Mouse (Mus musculus) heart, embryonic 12.5 days (tissue): ENCODE measurements at regions not wholly inside any gene's neighbourhood (a gene's known extent, or its start where the extent isn't known, plus 50 kb on each side); places are given as distances from the start of the nearest gene placed in this dataset.

Source experiments
- ATAC-seq: fragments of 200-750 bp; cut with Nextera tagmentation; 2 replicates; pipeline ENCODE4 v1.8.0; 2017; ENCODE audit warnings: moderate TSS enrichment, moderate library complexity; ENCODE audit not compliant: insufficient number of reproducible peaks, low FRiP score
- H3K27ac ChIP-seq: fragments of 300-500 bp; sonication (generic); 2 replicates; pipeline ENCODE4 v1.5.1; 2016; ENCODE audit warnings: mild to moderate bottlenecking, moderate library complexity; ENCODE audit not compliant: poor library complexity, severe bottlenecking
- H3K27me3 ChIP-seq: fragments of 300-500 bp; sonication (generic); replicated peaks from 2 replicates; pipeline ENCODE4 v1.6.1; 2016; ENCODE audit warnings: mild to moderate bottlenecking, moderate library complexity
- H3K36me3 ChIP-seq: fragments of 300-500 bp; sonication (generic); 2 replicates; pipeline ENCODE4 v1.6.1; 2016; ENCODE audit warnings: mild to moderate bottlenecking, moderate library complexity
- H3K4me1 ChIP-seq: fragments of 300-500 bp; sonication (generic); replicated peaks from 2 replicates; pipeline ENCODE4 v1.6.1; 2016; ENCODE audit warnings: mild to moderate bottlenecking
- H3K4me2 ChIP-seq: fragments of 300-500 bp; sonication (generic); 2 replicates; pipeline ENCODE4 v1.6.1; 2016; ENCODE audit warnings: mild to moderate bottlenecking, moderate library complexity
- H3K4me3 ChIP-seq: fragments of 300-500 bp; sonication (generic); 2 replicates; pipeline ENCODE4 v1.5.1; 2016; ENCODE audit warnings: mild to moderate bottlenecking
- H3K9ac ChIP-seq: fragments of 300-500 bp; sonication (generic); 2 replicates; pipeline ENCODE4 v1.6.1; 2016; ENCODE audit warnings: mild to moderate bottlenecking, moderate library complexity
- H3K9me3 ChIP-seq: fragments of 300-500 bp; sonication (generic); replicated peaks from 2 replicates; pipeline ENCODE4 v1.6.1; 2016; ENCODE audit warnings: mild to moderate bottlenecking, moderate library complexity
- WGBS: fragments of 180-500 bp; shearing (Covaris S2); methylation state at CpG from one replicate; pipeline ENCODE4 v1.1.7; 2016; 5-methylcytosine and 5-hydroxymethylcytosine counted together

DNA sequence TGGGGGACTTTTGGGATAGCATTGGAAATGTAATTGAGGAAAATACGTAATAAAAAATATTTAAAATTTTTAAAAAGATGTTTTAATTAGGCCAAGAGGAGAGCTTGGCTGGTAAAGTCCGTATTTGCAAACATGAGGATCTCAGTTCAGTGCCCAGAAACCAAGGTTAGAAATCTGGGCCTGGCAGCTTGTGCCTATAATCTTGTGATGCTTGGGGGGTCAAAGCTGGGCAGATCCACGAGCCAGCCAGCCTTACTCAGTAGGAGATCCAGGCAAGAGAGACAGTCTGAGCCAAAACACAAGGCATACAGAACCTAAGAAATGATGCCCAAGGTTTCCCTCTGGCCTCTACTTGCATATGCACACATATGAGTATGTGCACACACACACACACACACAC is 54.1 kb upstream of the Cxadr start:
- Histone ChIP-seq H3K4me1 (peaks cover 18% of the 10 kb centered on the region), H3K4me3 (no peak overlapping the region), H3K9me3 (no peaks in the 10 kb centered on the region), H3K4me2 (no peak overlapping the region), H3K27me3 (no peaks in the 10 kb centered on the region), H3K36me3 (no peaks in the 10 kb centered on the region), H3K27ac (no peak overlapping the region), H3K9ac (no peak overlapping the region)
- no peak for ATAC-seq
- 75% methylated on average over 3 of the region's 3 CpGs for WGBS

DNA sequence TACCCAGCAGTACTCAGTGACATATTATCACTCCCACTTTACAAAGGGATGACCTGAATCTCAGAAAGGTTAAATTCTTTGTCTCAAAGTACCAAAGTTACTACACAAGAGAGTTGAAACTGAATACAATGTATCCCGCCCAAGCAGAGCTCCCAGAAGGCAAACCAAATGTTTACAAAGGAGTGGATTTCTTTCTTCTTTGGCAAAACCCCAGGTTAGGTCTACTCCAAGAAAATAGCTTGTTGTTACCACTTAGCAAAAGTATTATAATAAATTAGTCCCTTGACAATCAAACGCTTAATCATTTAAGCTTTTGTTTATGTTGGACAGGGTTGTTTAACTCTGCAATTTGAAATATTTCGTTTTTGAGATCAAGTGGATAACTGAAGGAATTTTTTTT is 58.6 kb upstream of the Cxadr start:
- H3K9me3 ChIP-seq: no peaks in the 10 kb centered on the region
- no peak overlapping the region for H3K9ac ChIP-seq
- no peak overlapping the region for H3K4me2 ChIP-seq
- no peak overlapping the region for H3K27ac ChIP-seq
- no peaks in the 10 kb centered on the region for H3K27me3 ChIP-seq
- 74% methylated on average over 3 of the region's 3 CpGs for WGBS
- H3K4me3 ChIP-seq: no peak overlapping the region
- ATAC-seq: no peak
- no peaks in the 10 kb centered on the region for H3K36me3 ChIP-seq
- peaks cover 5% of the 10 kb centered on the region; the same call in 1 of the 2 replicates for H3K4me1 ChIP-seq

DNA sequence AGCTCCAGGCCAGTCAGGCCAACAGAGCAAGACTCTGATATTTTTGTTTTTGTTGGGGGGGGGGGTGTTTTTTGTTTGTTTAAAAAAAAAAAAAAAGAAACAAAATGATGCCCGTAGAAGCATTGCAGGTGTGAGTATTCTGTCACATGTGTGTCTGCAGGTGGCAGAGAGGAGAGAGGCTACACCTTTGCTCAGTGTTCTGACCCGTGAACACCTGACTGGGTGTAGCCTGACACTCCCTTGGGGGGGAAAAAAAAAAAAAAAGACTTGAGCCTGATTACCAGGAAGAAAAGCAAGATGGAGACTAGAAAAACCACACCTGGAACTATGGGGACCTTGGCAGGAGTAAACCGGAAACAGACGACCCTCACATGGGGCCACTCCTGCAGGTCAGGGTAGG is 61.1 kb upstream of the Cxadr start:
- ATAC-seq: no peak
- no peak overlapping the region for H3K9ac ChIP-seq
- H3K4me2 ChIP-seq: no peak overlapping the region
- H3K27me3 ChIP-seq: no peaks in the 10 kb centered on the region
- no peaks in the 10 kb centered on the region for H3K36me3 ChIP-seq
- no peak overlapping the region for H3K4me3 ChIP-seq
- 73% methylated on average over 4 of the region's 4 CpGs for WGBS
- H3K9me3 ChIP-seq: no peaks in the 10 kb centered on the region
- H3K27ac ChIP-seq: no peak overlapping the region
- H3K4me1 ChIP-seq: peaks cover 5% of the 10 kb centered on the region; the same call in 1 of the 2 replicates

DNA sequence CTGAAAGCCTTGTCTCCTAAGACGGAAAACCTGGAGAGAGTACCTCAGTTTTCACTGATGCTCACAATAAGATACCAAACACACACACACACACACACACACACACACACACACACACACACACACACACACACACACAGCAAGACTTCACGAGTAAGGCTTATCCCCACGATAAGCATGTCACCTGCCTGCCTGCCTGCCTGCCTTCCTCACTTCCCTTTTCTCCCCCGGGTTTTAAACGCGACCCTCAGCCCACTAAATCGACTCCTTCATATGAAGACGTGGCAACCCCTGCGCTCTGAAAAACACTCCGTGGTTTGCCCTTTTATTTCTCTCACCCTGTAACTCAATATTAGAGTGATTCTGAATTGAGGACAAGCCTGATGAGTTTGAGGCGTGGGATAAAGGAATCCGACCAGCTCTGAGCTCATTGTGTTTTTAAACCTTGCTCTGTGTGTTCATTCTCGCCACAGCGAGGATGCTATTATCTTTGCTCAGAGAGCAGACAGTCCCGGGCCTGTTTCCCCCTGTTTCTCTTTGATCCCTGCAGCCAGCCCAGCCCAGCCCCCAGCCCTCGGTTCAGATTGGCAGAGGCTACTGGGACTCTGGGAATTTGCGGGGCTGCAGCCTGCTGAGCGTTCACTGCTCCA is 63.1 kb upstream of the Cxadr start:
- Histone ChIP-seq H3K4me2 (peak overlapping the region; percentile 92), H3K9ac (peak overlapping the region; percentile 71), H3K36me3 (no peaks in the 10 kb centered on the region), H3K4me1 (peaks cover 5% of the 10 kb centered on the region; the same call in 1 of the 2 replicates), H3K4me3 (peak overlapping the region; percentile 56), H3K27me3 (no peaks in the 10 kb centered on the region), H3K9me3 (no peaks in the 10 kb centered on the region), H3K27ac (peak overlapping the region; percentile 21; the same call in 1 of the 2 replicates)
- WGBS: under 1% methylated on average over 18 of the region's 18 CpGs
- ATAC-seq: peak; percentile 23; the same call in 1 of the 2 replicates

DNA sequence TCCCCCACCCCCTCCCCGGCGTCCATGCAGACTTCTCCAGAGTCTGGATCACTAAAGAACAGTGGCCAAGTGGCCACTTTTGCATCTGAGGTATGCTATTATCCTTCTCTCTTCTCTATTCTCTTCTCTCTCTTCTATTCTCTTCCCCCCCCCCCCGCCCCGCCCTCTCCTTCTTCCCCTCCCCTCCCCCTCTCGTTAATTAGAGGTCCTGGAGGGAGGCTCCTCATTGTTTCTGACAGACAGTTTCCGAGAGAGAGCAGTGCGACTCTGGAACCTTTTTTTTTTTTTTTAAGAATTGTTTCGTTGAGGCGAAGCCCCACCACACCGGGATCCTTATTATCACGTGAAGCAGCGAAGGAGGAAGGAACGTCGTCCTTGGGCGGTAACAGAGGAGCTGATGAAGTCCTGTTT is 63.6 kb upstream of the Cxadr start:
- peak overlapping the region; percentile 92 for H3K4me2 ChIP-seq
- peak overlapping the region; percentile 56 for H3K4me3 ChIP-seq
- under 1% methylated on average over 13 of the region's 15 CpGs for WGBS
- H3K27ac ChIP-seq: no peak overlapping the region
- no peaks in the 10 kb centered on the region for H3K36me3 ChIP-seq
- 0 out of 2 replicates have a peak, but pooled peaks have one; percentile 19 for ATAC-seq
- no peaks in the 10 kb centered on the region for H3K9me3 ChIP-seq
- peak overlapping the region; percentile 71 for H3K9ac ChIP-seq
- H3K27me3 ChIP-seq: no peaks in the 10 kb centered on the region
- H3K4me1 ChIP-seq: peaks cover 5% of the 10 kb centered on the region; the same call in 1 of the 2 replicates

DNA sequence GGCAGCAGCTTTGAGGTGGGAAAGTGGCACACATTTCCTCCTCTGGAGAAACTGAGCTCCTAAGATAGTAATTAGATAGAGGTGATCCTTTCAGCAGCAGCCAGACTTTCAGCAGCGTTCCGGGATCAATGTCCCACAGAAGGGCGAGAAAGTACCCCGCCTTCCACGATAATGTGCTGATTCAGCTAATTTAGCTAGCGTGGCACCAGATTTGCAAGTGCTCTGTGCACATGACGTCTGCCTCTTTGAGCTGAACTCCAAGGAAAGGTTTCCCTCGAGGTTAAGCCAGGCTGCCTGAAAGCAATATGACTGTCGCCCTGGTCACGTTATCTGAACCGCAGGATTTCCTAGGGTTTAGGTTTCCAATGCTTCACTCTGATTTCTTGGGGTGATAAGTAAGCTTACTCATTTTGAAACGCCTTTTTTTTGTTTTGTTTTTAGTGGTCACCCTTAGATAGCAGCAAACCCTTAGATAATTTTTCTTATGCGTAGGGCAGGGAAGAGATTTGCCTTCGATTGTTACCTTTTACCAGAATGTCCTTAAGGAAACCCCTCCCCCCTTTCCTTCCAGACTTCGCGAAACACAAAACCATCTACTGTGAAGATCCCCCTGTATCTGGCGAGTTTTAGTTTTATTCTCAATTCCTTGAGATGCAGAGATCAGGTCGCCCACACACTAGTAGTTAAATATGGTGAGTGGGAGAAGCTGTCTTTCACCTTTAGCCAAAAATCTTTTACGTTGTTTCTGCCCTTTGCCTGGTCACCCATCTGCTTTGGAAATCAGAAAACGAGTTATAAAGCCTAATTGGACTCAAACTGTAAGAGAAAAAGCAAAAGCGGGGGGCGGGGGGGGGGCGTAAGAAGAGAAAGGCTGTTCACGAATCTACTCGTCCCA is 64.3 kb upstream of the Cxadr start:
- Histone ChIP-seq H3K4me2 (peak overlapping the region; percentile 92), H3K36me3 (no peaks in the 10 kb centered on the region), H3K27me3 (no peaks in the 10 kb centered on the region), H3K9ac (peak overlapping the region; percentile 71), H3K4me3 (peak overlapping the region; percentile 56), H3K27ac (no peak overlapping the region), H3K4me1 (peaks cover 5% of the 10 kb centered on the region; the same call in 1 of the 2 replicates), H3K9me3 (no peaks in the 10 kb centered on the region)
- WGBS: 4% methylated on average over 25 of the region's 25 CpGs
- no peak for ATAC-seq

DNA sequence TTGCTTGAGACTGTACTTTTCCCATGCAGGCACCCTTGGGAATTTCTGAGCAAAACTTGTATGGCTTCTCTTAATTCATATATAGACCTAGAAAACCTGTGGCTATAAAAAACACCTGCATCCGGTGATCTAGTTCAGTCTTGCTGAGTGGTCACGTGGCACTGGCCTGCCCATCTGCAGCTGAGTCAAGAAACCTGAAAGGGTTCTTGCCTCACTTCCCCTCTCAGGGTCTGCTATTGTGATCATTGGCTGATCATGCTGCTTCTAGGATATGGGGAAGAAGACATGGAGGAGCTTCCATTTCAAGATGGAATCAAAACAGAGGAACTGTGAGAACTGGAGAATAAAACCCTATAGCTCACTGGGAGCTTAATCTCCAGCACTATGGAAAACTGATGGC is 69.1 kb upstream of the Cxadr start:
- Histone ChIP-seq H3K4me1 (no peaks in the 10 kb centered on the region), H3K27me3 (no peaks in the 10 kb centered on the region), H3K27ac (no peak overlapping the region), H3K9ac (no peak overlapping the region), H3K4me2 (no peak overlapping the region), H3K9me3 (peaks cover 3% of the 10 kb centered on the region), H3K4me3 (no peak overlapping the region), H3K36me3 (no peaks in the 10 kb centered on the region)
- WGBS: 80% methylated on average over 2 of the region's 2 CpGs
- ATAC-seq: no peak

DNA sequence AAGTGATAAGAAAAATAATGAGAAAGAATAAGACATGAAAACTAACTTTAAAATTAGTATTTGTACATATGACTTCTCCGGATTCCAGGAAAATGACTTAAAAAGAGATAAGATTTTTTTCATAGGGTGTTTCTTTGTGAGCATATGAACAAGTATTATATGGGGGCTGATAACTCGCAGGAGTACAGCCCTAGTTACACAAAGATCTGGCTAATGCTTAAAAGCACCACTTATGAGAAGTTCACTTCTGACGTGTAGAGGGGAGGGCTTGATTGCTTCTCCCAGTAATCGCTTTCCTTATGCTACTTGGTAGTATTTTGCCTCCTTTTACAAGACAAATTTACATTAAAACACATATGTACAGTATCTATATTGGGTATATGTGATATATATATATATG is 72.3 kb upstream of the Cxadr start:
- Histone ChIP-seq H3K4me2 (no peak overlapping the region), H3K36me3 (no peaks in the 10 kb centered on the region), H3K27ac (no peak overlapping the region), H3K4me3 (no peak overlapping the region), H3K9ac (no peak overlapping the region), H3K4me1 (no peaks in the 10 kb centered on the region), H3K27me3 (no peaks in the 10 kb centered on the region), H3K9me3 (peaks cover 3% of the 10 kb centered on the region)
- 74% methylated on average over 4 of the region's 4 CpGs for WGBS
- no peak for ATAC-seq

DNA sequence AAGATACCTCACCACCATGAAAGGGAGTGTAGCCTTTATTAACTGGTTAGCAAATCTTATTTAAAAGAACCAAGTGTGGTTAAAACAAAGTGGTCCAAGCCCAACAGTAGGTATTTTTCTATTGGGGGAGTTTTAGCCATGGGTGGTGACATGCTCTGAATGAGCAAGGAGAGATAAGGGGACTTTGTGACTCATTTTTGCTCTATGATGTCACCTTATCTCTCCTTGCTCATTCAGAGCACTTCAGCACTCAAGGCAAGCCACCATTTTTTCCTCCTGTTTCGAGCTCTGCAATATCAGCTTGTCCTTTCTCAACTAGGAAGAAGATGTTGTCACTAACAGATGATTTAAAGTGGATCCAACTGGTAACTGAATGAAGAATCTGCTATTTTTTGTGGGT is 78.9 kb upstream of the Cxadr start:
- peak; percentile 48; the same call in 1 of the 2 replicates for ATAC-seq

DNA sequence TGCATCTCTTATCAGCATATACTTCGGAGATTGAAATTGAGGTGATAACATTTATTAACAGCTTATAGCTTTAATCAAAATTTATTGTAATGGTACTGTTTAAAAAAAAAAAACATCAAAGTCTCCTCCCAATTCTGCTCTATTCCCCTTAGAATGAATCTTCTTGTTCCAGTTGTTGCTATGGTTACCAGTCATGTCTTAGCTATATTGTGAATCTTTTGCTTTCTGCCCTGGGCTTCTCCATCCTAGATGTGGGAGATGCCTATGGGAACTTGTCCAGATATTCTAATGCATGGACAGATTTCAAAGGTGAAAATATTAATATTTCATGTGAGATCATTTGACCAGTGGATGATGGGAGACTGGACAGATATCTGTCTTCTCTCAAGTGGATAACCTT is 79.5 kb upstream of the Cxadr start:
- no peak overlapping the region for H3K27ac ChIP-seq
- H3K4me1 ChIP-seq: peaks cover 20% of the 10 kb centered on the region
- no peaks in the 10 kb centered on the region for H3K9me3 ChIP-seq
- 77% methylated on average over 1 of the region's 1 CpGs for WGBS
- no peaks in the 10 kb centered on the region for H3K36me3 ChIP-seq
- H3K4me2 ChIP-seq: no peak overlapping the region
- H3K4me3 ChIP-seq: no peak overlapping the region
- no peaks in the 10 kb centered on the region for H3K27me3 ChIP-seq
- no peak for ATAC-seq
- no peak overlapping the region for H3K9ac ChIP-seq

More for the DNA sequence above, 78.9 kb upstream of the Cxadr start:
- H3K4me1 ChIP-seq: peaks cover 14% of the 10 kb centered on the region
- H3K9ac ChIP-seq: no peak overlapping the region
- WGBS: 9% methylated on average over 1 of the region's 1 CpGs
- no peak overlapping the region for H3K27ac ChIP-seq
- H3K4me2 ChIP-seq: no peak overlapping the region
- no peaks in the 10 kb centered on the region for H3K36me3 ChIP-seq
- H3K27me3 ChIP-seq: no peaks in the 10 kb centered on the region
- no peak overlapping the region for H3K4me3 ChIP-seq
- H3K9me3 ChIP-seq: no peaks in the 10 kb centered on the region

DNA sequence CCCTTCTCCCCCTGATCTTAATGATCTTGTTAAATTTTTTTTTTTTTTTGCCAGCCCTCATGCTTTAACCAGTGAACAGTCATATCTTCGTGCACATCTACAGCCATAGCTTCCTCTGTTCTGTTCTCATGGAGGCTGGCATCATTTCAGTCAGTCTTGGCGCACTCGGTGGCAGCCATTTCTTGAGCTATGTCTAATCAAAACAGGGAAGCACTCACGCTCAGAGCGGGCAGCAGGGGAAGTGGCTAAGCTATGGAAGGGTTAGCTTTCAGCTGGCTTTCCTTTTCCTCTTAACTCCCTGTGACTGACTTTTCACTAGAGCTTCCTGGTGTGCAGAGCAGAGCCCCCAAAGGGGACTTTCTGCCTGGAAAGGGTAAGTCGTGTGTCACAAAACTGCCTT is 83.7 kb upstream of the Cxadr start:
- no peak for ATAC-seq
- H3K36me3 ChIP-seq: no peaks in the 10 kb centered on the region
- 38% methylated on average over 6 of the region's 6 CpGs for WGBS
- H3K9me3 ChIP-seq: no peaks in the 10 kb centered on the region
- no peak overlapping the region for H3K9ac ChIP-seq
- H3K27me3 ChIP-seq: no peaks in the 10 kb centered on the region
- peaks cover 25% of the 10 kb centered on the region for H3K4me1 ChIP-seq
- no peak overlapping the region for H3K27ac ChIP-seq
- H3K4me2 ChIP-seq: peak overlapping the region; percentile 50
- no peak overlapping the region for H3K4me3 ChIP-seq
